Mouse (Mus musculus) spleen, embryonic (tissue): ENCODE results near the gene Atxn1.

Source experiments
- CTCF ChIA-PET: fragments of 350-600 bp; sonication (Branson Sonifier 250); formaldehyde crosslinking; loops from one replicate; lab custom pipeline; 2022; lab: Charles Lee

Atxn1 gene

GRCm38 (mm10) chr13:45963497-45964330 lies 1.1 kb downstream of the Atxn1 start:
- CTCF ChIA-PET: interaction anchor here (0.6 kb wide), 4 partner anchors 45 to 957 kb away, joined by 3 to 12 read pairs (median 8); no protein-coding TSS in a partner anchor

- CTCF ChIA-PET: interaction anchor here (0.6 kb wide), 2 partner anchors 140 to 956 kb away, joined by 5 to 12 read pairs; no protein-coding TSS in a partner anchor
These were observed 2.0 kb downstream of the Atxn1 start for GRCm38 (mm10) chr13:45962776-45963175.

- CTCF ChIA-PET: interaction anchor here (0.7 kb wide), 1 partner anchor 16 kb away, joined by 6 read pairs; no protein-coding TSS in a partner anchor
These were observed 2.8 kb downstream of the Atxn1 start for GRCm38 (mm10) chr13:45961871-45962630.

- CTCF ChIA-PET: no interaction called here
These were observed 4.4 kb downstream of the Atxn1 start for GRCm38 (mm10) chr13:45960311-45960965.

- CTCF ChIA-PET: interaction anchor here (0.6 kb wide), 1 partner anchor 189 kb away, joined by 3 read pairs; no protein-coding TSS in a partner anchor
These were observed 6.5 kb downstream of the Atxn1 start for GRCm38 (mm10) chr13:45958306-45958705.

- CTCF ChIA-PET: interaction anchor here (0.6 kb wide), 1 partner anchor 190 kb away, joined by 3 read pairs; no protein-coding TSS in a partner anchor
These were observed 7.2 kb downstream of the Atxn1 start for GRCm38 (mm10) chr13:45957629-45958028.

GRCm38 (mm10) chr13:45956287-45956686 lies 8.5 kb downstream of the Atxn1 start:
- CTCF ChIA-PET: interaction anchor here (0.7 kb wide), 1 partner anchor 102 kb away, joined by 7 read pairs; no protein-coding TSS in a partner anchor

GRCm38 (mm10) chr13:45955370-45956055 lies 9.3 kb downstream of the Atxn1 start:
- CTCF ChIA-PET: interaction anchor here (0.7 kb wide), 1 partner anchor 101 kb away, joined by 7 read pairs; no protein-coding TSS in a partner anchor

- CTCF ChIA-PET: interaction anchor here (0.6 kb wide), 1 partner anchor 10 kb away, joined by 5 read pairs; no protein-coding TSS in a partner anchor
These were observed 11.7 kb downstream of the Atxn1 start for GRCm38 (mm10) chr13:45953098-45953497.

- CTCF ChIA-PET: interaction anchor here (0.5 to 1.0 kb wide), 2 partner anchors 25 to 26 kb away, joined by 3 to 7 read pairs; no protein-coding TSS in a partner anchor
These were observed 13.7 kb downstream of the Atxn1 start for GRCm38 (mm10) chr13:45951071-45951645.

- CTCF ChIA-PET: no interaction called here
These were observed 14.4 kb downstream of the Atxn1 start for GRCm38 (mm10) chr13:45950355-45950861.

GRCm38 (mm10) chr13:45946136-45946535 lies 18.7 kb downstream of the Atxn1 start:
- CTCF ChIA-PET: no interaction called here

- CTCF ChIA-PET: no interaction called here
These were observed 22.5 kb downstream of the Atxn1 start for GRCm38 (mm10) chr13:45942337-45942736.

- CTCF ChIA-PET: no interaction called here
These were observed 24.1 kb downstream of the Atxn1 start for GRCm38 (mm10) chr13:45940714-45941113.

GRCm38 (mm10) chr13:45939561-45939960 lies 25.2 kb downstream of the Atxn1 start:
- CTCF ChIA-PET: interaction anchor here (0.6 kb wide), 1 partner anchor 216 kb away, joined by 8 read pairs; no protein-coding TSS in a partner anchor

- CTCF ChIA-PET: interaction anchor here (0.7 kb wide), 1 partner anchor 49 kb away, joined by 3 read pairs; no protein-coding TSS in a partner anchor
These were observed 26.7 kb downstream of the Atxn1 start for GRCm38 (mm10) chr13:45938083-45938482.

- CTCF ChIA-PET: interaction anchor here (0.6 kb wide), 1 partner anchor 59 kb away, joined by 9 read pairs; no protein-coding TSS in a partner anchor
These were observed 28.0 kb downstream of the Atxn1 start for GRCm38 (mm10) chr13:45936765-45937164.

GRCm38 (mm10) chr13:45935798-45936197 lies 29.0 kb downstream of the Atxn1 start:
- CTCF ChIA-PET: interaction anchor here (0.7 kb wide), 1 partner anchor 226 kb away, joined by 6 read pairs; no protein-coding TSS in a partner anchor

GRCm38 (mm10) chr13:45934841-45935240 lies 30.0 kb downstream of the Atxn1 start:
- CTCF ChIA-PET: interaction anchor here (0.7 kb wide), 1 partner anchor 227 kb away, joined by 6 read pairs; no protein-coding TSS in a partner anchor
